Mouse (Mus musculus): ENCODE data around the gene Hmgb1. TPM values are rescaled to one million over a fixed set of nuclear protein-coding genes. Genes with fewer than 3 reads are reported as not detected.
A peak's percentile ranks its signal among the peaks of the same experiment; 100 is the strongest.

Hmgb1 gene
- total RNA-seq, 2 experiments from 2014 or later = 233 to 278 TPM

DNA sequence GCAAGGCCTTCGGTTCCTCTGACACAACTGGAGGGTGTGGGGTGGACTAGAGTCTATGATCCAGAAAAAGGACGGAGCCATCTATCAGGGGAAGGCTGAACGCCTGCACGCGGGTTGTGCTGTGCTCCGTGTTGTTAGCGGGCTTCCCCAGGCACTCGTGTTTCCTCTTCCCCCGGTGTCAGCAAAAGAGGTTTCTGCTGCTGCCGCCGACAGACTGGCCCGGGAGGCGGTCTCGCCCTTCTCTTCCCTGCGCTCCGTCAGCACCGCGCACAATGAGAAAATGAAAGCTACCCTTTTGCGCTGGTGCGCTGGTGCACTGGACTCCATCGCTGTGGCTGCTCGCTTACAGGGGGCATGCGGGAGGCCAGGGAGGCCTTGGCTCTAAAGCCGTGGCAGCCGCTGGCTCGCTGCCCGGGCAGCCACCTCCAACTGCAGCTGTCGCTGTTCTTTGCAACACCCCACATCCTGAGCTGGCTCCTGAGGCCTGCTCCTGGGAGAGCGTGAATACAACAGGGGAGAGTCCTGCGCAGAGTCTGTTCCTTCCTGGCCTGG, 153.0 kb downstream of the Hmgb1 start:
- peak; percentile 58 to 75 for DNase-seq (ENCODE audit: low spot score in 2 of 2)

DNA sequence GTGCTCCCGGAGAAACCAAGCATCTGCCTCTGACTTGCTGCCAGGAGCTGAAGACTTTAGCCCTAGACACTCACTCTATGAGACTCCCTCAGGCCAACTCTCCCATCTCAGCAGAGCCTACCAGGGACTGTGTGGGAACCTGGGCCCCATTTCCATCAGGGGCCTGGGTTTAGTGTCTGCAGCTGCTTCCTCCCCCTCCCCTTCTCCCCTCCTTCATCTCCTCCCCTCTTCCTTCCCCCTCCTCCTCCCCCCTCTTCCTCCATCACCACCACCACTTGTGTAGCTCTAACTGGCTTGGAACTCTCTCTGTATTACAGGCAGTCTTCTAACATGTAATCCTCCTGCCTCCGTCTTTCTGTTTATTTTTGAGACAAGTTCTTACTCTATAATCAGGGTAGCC, 154.2 kb downstream of the Hmgb1 start:
- no peak for DNase-seq (ENCODE audit: low spot score in 2 of 2)

DNA sequence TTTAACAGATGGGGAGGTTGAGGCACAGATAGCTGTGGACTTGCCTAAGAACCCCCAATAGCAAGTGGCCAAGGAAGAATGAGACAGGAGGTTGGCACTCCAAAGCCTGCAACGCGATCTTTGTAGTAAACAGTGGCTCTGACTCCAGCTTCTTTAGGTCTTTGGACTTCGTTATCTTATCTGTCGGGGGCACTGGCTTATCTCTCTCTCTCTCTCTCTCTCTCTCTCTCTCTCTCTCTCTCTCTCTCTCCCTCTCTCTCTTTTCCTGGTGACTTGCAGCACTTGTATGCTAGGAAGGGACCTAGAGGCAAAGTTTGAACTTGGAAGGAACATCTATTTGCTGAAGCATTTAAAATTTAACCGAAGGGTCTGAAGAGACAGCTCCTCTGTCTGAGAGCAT, 155.9 kb downstream of the Hmgb1 start:
- no peak for DNase-seq (ENCODE audit: low spot score in 2 of 2)

DNA sequence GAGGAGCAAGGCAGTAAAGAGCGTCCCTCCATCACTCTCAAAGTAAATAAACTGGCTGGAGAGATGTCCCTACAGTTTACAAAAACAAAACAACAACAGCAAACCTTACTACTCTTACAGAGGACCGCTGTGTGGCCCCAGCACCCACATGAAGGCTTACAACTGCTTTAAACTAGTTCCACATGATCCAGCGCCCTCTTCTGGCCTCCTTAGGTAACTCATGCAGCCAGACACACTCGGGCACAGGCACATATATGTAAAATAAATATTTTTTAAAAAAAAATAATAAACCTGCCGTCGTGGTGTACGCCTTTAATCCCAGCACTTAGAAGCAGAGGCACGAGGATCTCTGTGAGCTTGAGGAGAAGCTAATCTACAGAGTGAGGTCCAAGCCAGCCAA, 156.9 kb downstream of the Hmgb1 start:
- DNase-seq (ENCODE audit: low spot score in 2 of 2) = no peak

DNA sequence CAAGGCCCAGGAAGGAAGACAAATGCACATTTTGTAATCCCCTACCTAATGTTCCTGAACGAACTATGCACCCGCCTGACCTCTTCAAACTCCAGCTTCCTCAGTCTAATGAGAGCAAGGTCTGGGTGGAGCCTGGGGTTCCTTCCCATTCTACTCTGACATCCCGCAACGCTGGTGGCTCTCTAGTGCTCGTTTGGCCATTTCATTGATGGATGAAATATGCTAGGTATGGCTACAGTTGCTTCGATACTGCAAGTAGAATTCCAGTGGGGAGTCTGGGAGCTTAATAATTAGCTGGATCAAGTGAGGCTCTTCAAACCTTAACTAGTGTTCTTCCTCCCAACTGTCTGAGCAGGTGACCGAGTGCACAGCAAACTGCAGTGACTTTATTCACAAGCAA, 163.2 kb downstream of the Hmgb1 start:
- no peak for DNase-seq (ENCODE audit: low spot score in 2 of 2)

DNA sequence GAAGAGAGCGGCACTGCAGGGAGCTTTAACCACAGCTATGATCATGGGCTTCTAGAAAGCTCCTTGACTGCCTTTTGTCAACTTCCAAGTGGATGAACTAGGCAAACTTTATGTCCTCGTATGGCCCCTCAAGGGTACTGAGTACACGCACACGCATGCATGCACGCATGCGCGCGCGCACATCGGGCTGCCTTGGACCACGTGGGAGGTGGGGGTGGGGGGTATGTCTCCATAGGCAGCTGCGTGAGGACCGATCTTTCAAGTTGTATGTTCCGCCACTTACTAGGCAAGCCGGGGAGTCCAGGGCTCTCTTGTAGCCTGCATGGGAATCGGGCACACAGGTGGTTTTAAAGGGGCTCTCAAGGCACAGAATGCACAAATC, 163.6 kb downstream of the Hmgb1 start:
- DNase-seq (ENCODE audit: low spot score in 2 of 2) = no peak

DNA sequence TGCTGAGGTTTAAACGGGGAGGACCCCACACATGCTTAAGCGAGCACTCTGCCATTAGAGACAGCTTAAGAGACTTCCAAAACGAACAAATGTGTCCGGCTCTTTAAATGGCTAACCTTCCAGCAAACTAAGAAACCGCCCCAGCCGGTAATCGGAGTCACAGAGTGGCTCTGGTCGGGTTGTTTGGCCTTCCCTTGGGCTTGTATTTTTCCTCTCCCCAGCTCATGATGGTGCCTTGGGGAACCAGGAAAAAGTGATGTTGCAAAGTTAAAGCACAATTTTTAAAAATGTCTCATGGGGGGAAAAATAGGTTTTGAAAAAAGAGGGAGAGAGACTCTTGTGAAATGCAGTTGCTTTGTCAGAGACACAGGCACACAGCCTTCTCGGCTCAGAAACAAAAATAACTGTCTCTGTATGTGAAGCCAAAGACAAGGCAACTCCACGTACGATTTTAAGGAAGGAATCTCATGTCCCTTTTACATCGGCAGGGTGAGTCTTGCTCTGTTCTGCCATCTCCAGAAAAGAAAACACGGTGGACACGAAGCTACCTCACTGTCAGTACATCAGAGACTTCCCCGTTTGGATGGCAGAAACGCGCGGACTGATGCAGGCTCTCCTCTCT, 164.1 kb downstream of the Hmgb1 start:
- DNase-seq (ENCODE audit: low spot score in 2 of 2) = no peak

DNA sequence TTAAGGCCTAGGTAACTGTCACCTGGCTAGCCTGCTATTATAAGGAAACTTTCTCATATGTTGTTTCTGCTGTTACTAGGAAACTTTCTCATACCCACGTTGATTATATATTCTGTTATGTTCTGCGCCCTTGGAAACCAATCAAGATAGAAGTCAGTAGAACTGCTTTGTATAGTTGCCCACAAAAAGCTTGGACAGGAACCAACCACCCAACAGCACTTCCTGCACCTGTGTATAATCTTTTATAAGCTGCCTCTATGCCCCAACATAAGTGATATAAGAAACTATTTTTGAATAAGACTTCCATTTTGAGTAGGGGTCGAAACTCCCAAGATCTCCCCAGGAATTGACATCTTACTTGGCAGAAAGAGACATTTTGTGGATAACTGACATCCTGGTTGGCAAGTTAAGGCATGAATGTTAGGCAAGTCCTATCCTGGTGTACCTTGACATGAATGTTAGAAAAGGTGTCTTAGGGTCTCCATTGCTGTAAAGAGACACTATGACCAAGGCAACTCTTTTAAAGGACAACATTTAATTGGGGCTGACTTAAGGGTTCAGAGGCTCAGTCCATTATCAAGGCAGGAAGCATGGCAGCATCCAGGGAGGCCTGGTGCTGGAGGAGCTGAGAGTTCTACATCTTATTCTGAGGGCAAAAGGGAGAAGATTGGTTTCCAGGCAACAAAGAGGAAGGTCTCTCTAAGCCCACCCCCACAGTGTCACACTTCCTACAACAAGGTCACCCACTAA, 166.4 kb downstream of the Hmgb1 start:
- no peak for DNase-seq (ENCODE audit: low spot score in 2 of 2)

DNA sequence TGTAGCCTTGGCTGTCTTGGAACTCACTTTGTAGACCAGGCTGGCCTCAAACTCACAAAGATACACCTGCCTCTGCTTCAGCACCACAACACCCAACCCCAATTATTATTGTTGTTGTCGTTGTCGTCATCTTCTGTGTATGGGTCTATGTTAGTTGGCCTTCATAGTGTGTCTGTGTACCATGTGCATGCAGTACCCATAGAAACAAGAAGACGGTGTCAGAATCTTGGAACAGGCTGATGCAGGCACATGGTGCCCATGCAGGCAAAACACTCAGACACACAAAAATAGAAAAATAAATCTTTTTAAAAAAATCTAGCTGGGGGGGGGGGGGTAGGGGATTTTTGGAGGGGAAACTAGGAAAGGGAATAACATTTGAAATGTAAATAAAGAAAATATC, 167.1 kb downstream of the Hmgb1 start:
- DNase-seq (ENCODE audit: low spot score in 2 of 2) = no peak

DNA sequence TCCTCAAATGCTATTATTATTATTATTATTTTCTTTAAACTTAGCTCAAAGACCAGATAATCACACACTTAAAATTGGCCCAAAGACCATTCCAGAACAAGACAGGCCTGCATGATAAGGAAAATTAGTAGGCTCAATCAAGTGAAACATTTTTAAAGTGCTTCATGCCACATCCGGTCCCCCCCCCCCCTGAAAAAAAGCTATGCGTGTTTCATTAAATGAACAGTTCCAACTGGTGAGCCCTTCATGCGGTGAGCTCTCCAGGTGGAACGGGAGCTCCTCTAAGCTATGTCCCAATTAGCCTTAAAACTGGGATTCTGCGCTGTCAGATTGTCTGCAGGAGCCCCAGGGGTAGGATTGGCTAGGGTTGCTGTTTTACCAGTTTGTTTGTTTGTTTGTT, 168.0 kb downstream of the Hmgb1 start:
- DNase-seq (ENCODE audit: low spot score in 2 of 2) = no peak

DNA sequence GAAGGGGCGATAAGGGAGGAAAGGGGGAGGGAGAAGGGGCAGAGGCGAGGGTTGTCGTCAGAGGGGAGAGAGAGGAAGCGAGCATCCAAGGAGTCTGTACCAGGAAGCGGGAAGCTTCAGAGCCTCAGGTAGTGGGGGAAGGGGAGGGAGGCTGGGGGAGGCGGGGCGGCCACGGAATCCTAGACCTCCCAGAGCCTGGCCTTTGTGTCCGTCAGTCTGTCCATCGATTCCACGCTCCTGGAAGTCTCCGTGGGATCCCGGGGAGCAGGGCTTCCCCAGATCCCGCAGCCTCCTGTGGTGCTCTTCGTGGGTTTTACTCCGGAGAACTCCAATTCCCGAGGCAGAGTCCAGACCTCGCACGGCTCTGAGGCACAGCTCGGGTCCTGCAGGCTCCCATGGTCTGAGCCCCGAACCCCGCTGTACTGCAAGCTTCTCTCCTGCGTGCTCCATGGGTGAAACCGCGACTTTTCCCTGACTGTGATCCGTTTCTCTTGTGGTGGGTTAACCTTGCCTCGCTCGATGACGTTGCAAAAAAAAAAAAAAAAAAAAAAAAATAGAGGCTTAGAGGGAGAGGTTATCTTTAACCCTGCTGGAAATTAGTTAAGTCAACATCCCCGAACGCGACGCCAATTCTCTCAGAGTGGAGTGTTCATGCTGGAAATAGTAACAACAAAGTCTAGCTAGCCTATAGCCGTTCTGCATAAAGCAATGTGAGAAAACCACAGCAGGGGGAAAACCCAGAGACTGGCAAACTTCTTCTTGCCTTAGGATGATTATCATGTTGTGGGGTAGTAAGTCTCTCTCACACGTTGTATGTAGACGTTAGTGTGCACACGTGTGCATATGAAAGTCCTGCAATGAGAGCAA, 168.7 kb downstream of the Hmgb1 start:
- DNase-seq (ENCODE audit: low spot score in 2 of 2) = peak in 1 of 2 experiments; percentile 29

DNA sequence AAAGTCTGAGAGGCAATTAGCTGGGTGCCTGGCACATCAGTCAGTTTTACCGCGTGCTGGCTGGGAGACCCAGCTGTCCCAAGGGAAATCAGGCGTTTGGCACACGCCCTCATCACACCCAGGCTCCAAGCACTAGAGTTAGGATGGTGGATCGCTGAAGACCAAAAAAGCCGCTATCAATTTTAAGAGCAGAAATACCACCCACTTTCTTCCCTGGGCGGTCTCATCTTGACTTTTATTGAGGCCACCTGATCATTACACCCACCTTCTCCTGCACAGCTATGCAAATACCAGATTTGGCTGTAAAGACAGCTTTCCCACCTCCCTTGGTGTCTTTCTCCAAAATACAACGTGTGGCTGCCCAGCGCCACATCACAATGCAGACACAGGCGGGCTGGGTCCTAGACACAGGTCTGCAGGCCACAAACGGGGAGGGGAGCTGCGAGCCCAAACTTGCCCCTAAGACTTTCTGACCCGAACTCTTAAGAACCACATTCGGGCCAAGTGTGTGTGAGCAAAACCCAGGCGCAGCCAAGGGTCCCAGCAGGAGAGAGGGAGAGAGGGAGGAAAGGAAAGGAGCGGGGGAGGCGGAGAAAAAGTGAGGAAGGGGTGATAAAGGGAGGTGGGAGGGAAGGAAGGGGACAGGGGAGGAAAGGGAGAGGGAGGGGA, 169.6 kb downstream of the Hmgb1 start:
- no peak for DNase-seq (ENCODE audit: low spot score in 2 of 2)

DNA sequence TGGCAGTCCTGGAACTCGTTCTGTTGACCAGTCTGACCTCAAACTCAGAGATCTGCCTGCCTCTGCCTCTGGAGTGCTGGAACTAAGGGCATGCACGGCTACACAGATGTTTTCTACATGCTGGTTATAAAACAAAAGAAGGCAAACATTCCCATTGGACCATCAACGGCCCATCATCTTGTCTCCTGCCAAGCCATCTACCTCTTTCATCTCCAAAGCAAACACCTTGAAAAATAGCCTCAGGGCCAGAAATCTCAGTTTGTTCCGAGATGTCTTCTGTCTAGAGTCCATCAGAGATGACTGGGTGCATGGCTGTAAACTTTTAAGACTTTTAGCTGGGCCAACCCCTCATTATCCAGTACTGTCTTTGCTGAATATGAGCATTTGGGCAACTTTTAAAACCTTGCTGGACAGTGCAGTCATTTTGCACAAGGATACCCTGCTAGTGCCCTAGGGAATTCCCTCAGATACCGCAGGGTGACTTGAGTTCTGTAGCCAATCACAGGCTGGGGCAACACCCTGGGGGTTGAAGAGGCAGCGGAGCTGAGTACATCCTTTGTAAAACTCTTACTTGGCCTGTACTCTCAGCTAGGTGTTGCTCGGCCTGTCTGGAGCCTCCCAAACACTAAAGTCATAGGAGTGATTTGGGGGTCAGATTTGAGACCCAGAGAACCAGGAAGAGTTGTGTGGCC, 170.3 kb downstream of the Hmgb1 start:
- DNase-seq (ENCODE audit: low spot score in 2 of 2) = no peak

DNA sequence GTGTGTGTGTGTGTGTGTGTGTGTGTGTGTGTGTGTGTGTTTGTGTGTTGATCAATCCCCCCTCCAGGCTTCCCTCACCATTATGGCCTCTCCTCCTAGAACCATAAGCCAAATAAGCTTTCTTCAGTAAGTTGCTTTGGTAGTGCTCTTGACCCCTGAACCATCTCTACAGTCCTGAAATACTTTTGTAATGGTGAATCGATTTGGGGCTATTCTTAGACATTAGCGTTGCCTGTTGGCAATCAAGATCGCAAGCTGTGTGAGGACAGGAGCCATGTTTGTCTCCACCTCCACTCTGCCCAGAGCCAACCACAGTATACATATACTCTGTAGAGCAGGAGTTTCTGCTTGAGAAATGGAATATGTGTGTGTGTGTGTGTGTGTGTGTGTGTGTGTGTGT, 175.2 kb downstream of the Hmgb1 start:
- no peak for DNase-seq (ENCODE audit: low spot score in 2 of 2)

DNA sequence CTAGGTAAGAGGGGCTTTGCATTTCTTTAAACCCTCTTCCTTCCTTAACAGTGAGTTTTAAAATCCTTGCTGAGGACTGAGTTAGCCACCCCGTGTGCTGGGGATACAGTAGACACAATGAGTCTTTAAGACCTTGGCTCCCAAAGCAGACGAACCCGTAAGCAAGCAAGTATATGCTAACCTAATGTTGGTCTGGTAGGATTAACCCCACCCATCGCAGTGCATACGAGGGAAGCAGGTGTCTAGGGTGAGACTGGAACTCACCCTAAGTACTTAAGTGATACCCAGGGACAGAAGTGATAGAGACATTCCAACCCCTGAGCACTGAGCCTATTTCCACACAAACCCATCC, 177.0 kb downstream of the Hmgb1 start:
- DNase-seq (ENCODE audit: low spot score in 2 of 2) = no peak

DNA sequence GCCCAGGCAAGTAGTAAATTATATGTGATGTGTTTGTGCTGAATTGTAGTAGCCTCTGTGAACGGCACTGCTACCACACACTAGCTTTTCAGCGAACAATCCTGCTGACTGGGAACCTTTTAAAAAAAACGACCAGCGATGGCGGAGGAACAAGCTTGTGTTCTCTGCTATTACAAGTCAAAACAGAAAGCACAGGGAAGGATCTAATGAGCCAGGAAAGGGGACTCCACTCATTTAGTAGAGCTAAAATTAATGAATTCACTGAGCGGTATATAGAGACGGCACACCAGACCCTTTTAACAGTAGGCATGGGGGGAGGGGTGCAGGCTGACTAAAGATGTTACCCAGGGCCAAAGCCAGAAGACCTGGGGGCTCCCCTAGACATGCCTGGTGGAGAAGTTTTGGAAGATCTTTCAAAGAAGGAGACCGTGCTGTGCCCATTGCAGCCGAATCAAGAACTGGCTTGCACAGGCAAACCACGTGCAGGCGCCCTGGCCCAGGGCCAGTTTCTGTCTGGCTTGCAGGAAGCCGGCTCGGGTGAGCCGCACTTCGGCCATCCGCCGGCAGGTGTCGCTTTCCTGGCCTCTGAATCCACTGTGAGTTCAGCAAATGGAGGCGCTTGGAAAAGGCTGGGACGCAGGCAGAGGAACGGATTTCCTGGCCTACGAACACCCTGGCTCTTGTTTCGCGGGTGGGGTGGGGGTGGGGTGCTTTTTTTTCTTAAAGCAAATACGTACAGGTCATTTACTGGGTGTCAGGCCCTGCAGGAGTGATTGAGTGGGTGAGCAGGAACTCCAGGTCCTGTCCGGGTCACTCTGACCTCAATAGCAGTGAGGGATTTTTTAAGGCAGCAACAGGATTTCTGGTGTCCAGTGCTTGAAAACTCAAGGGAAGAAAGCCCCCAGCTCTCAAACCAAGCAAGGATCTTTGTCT, 177.7 kb downstream of the Hmgb1 start:
- peak; percentile 100 for DNase-seq (ENCODE audit: low spot score in 2 of 2)

DNA sequence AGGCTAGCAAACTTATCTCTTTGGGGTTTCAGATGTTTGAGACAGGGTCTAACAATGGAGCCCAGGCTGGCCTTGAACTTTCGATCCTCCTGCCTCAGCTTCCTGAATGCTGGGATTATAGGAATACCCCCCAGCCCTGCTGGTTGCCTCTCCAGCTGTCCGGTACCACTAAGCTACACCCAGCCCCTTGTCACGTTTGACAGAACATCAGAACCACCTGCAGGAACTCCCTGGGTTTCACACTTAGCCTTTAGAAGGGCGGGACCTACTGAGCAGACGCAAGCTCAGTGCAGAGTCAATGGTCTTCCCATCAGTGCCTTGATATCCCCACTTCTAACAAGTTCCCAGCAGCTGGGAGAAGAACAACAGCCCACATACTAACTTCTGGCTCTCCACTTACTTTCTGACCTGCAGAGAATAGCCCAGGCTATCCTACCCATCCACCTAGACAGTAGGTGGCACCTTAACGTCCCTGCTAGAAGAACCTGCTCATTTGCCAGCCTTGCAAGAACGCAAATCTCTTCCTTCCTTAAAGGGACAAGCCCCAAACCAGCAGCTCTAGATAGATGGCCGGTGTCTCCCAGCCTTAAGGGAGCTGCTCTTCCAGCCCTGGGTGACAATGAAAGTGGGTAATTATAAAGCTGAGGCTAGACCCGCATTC, 178.5 kb downstream of the Hmgb1 start:
- DNase-seq (ENCODE audit: low spot score in 2 of 2) = no peak

DNA sequence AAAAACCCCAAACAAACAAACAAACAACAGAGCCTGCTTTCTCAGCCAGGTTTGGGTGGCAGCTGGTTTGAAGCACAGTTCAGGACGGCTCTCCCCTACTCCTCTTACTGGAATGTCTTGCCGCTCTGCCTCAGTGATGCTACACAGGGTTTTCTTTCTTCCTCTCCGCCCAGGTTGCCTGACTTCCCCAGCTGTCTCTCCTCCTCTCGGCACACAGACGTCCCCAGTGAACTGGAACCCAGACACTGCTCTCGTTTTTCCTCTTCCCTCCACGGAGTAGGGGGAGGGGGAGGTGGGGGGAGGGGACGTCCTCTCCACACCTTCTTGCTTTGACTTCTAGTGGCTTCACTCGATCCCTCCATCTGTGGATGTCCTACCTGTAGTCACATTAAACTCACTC, 179.2 kb downstream of the Hmgb1 start:
- no peak for DNase-seq (ENCODE audit: low spot score in 2 of 2)

DNA sequence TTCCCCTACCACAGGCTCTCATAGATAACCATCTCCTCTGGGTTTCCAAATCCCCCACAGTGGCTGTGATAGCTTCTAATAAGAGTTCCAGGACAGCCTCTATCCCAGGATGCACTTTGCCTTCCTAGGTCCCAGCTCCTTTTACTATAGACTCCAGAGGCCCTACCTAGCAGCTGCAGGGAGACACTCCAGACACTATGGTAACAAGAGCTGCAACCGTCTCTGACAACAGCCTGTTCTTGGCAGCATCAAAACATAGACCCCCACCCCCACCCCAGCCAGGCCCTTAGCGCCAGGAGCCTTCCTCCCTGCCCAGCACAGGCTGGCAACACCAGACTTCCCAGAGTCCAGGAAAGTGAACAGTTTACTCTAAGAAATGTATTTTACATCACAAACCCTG, 181.2 kb downstream of the Hmgb1 start:
- no peak for DNase-seq (ENCODE audit: low spot score in 2 of 2)

Measured in gastrocnemius, postnatal 4 days (tissue).